Mouse (Mus musculus) neural tube, embryonic 11.5 days (tissue): Measurements from ENCODE around the gene Gm3435. TPM values are rescaled to one million over a fixed set of nuclear protein-coding genes. Genes with fewer than 3 reads are reported as not detected.
A peak's percentile ranks its signal among the peaks of the same experiment; 100 is the strongest.

Source experiments
- ATAC-seq: fragments of 200-750 bp; cut with Nextera tagmentation; 2 replicates; pipeline ENCODE4 v1.8.0; 2017; ENCODE audit warnings: moderate number of reproducible peaks, mild to moderate bottlenecking, moderate TSS enrichment, moderate library complexity; ENCODE audit not compliant: insufficient read depth, low FRiP score, low TSS enrichment
- DNase-seq: peaks from one replicate; pipeline ENCODE4 v3.0.0-alpha.2; 2015; ENCODE audit warnings: low spot score
- H3K27ac ChIP-seq: fragments of 300-500 bp; sonication (generic); 2 replicates; pipeline ENCODE4 v1.5.1; 2014; ENCODE audit warnings: low read depth, mild to moderate bottlenecking, low read length
- H3K27me3 ChIP-seq: fragments of 300-500 bp; sonication (generic); 2 replicates; pipeline ENCODE4 v1.6.1; 2014; ENCODE audit warnings: mild to moderate bottlenecking, low read length, mixed read lengths; ENCODE audit not compliant: control insufficient read depth, insufficient read depth
- H3K36me3 ChIP-seq: fragments of 300-500 bp; sonication (generic); 2 replicates; pipeline ENCODE4 v1.6.1; 2014; ENCODE audit warnings: mild to moderate bottlenecking, low read length, moderate library complexity, mixed read lengths; ENCODE audit not compliant: control insufficient read depth, insufficient read depth
- H3K4me1 ChIP-seq: fragments of 300-500 bp; sonication (generic); 2 replicates; pipeline ENCODE4 v1.6.1; 2014; ENCODE audit warnings: low read length, mixed read lengths; ENCODE audit not compliant: control insufficient read depth, insufficient read depth
- H3K4me2 ChIP-seq: fragments of 300-500 bp; sonication (generic); 2 replicates; pipeline ENCODE4 v1.6.1; 2014; ENCODE audit warnings: low read depth, mild to moderate bottlenecking, moderate library complexity
- H3K4me3 ChIP-seq: fragments of 300-500 bp; sonication (generic); 2 replicates; pipeline ENCODE4 v1.5.1; 2014; ENCODE audit warnings: low read depth, low read length
- H3K9ac ChIP-seq: fragments of 300-500 bp; sonication (generic); 2 replicates; pipeline ENCODE4 v1.6.1; 2014; ENCODE audit warnings: mild to moderate bottlenecking, low read length
- H3K9me3 ChIP-seq: fragments of 300-500 bp; sonication (generic); 2 replicates; pipeline ENCODE4 v1.6.1; 2016; ENCODE audit warnings: low read length; ENCODE audit not compliant: control insufficient read depth
- WGBS: fragments of 180-500 bp; shearing (Covaris S2); extraction: QIAGEN DNeasy Blood & Tissue Kit; methylation state at CpG from one replicate; pipeline ENCODE4 v1.1.7; 2014; 5-methylcytosine and 5-hydroxymethylcytosine counted together
- polyA plus RNA-seq: library from polyadenylated mRNA; unstranded; fragments of >200 nt; fragmentation: Nextera tagmentation; extraction: Ambion mirVana; gene quantifications from 2 replicates; pipeline ENCODE4 v1.2.1, GENCODE M21; 2014

Gm3435 gene
- polyA plus RNA-seq, 1 experiment from 2014 or later = 8.0 TPM

DNA sequence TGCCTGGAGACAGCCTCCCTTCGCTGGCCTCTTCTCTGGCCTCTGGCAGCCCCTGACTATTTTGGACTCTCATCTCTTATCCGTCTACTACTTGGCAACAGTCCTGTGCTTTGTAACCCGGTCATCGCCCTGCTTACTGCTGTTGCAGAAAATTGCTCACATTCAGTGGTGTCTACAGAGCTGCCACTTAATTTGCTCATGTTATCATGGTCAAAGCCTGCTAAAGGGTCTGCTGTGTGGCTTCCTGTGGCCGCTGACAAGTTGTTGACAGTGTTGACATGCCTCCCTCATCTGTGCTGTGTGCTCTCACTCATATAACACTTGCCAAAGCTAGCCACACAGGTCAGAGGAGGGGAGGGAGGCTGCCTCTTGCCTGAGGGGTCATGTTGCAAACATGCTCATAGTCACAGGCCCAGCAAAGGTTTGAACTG, 48.2 kb downstream of the Gm3435 start:
- peaks cover 4% of the 10 kb centered on the region; the same call in 1 of the 2 replicates for H3K36me3 ChIP-seq
- ATAC-seq = no peak
- no peaks in the 10 kb centered on the region for H3K27me3 ChIP-seq
- no peak overlapping the region for H3K27ac ChIP-seq
- no peak for DNase-seq
- H3K9ac ChIP-seq = no peak overlapping the region
- H3K9me3 ChIP-seq = no peaks in the 10 kb centered on the region
- 92% methylated on average over 5 of the region's 5 CpGs for WGBS
- H3K4me2 ChIP-seq = no peak overlapping the region
- H3K4me3 ChIP-seq = no peak overlapping the region
- H3K4me1 ChIP-seq = no peaks in the 10 kb centered on the region

DNA sequence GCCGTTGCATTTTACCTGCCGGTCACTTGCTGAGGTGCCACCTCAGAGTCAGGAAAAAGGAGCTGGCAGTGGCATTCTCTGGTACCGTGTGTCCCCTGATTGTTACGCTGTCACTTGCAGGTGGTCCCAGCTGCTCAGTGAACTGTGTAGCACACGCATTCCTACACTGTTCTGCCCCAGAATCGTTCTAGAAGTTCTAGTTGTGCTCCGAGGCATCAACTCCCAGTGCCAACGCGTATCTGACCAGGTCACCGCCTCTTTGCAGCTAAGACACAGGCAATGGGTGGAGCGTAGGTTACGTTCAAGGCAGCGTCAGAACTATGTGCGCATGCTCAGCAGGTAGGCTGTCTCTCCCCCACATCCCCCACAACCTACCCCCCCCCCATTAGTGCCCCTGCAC, 49.7 kb downstream of the Gm3435 start:
- Histone ChIP-seq H3K27me3 (no peaks in the 10 kb centered on the region), H3K27ac (no peak overlapping the region), H3K4me1 (no peaks in the 10 kb centered on the region), H3K4me3 (no peak overlapping the region), H3K4me2 (no peak overlapping the region), H3K9me3 (no peaks in the 10 kb centered on the region), H3K36me3 (peaks cover 4% of the 10 kb centered on the region; the same call in 1 of the 2 replicates), H3K9ac (no peak overlapping the region)
- no peak for ATAC-seq
- no peak for DNase-seq
- WGBS = 92% methylated on average over 14 of the region's 14 CpGs

DNA sequence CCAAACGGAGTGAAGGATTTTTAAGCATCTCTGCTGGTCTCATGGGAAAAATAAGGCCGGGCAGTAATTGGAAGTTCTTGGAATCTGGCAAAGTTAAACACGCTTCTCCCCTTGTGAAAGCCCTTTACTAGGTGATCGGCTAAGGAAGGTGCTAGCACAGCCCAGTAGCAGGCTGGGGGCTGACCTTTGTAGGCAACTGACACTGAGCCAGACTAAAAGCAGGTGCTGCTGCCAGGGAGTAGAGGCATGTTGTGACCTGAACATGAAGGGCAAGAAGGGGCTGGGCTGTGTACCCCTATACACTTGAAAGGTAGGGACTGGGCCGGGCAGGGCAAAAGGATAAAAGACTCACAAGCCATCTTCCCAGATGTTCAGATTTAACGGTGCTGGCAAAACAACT, 50.4 kb downstream of the Gm3435 start:
- Histone ChIP-seq H3K9ac (no peak overlapping the region), H3K27ac (no peak overlapping the region), H3K4me2 (no peak overlapping the region), H3K4me1 (no peaks in the 10 kb centered on the region), H3K27me3 (no peaks in the 10 kb centered on the region), H3K4me3 (no peak overlapping the region), H3K36me3 (peaks cover 4% of the 10 kb centered on the region; the same call in 1 of the 2 replicates), H3K9me3 (no peaks in the 10 kb centered on the region)
- ATAC-seq (no peak), DNase-seq (no peak)
- WGBS = 84% methylated on average over 6 of the region's 6 CpGs

DNA sequence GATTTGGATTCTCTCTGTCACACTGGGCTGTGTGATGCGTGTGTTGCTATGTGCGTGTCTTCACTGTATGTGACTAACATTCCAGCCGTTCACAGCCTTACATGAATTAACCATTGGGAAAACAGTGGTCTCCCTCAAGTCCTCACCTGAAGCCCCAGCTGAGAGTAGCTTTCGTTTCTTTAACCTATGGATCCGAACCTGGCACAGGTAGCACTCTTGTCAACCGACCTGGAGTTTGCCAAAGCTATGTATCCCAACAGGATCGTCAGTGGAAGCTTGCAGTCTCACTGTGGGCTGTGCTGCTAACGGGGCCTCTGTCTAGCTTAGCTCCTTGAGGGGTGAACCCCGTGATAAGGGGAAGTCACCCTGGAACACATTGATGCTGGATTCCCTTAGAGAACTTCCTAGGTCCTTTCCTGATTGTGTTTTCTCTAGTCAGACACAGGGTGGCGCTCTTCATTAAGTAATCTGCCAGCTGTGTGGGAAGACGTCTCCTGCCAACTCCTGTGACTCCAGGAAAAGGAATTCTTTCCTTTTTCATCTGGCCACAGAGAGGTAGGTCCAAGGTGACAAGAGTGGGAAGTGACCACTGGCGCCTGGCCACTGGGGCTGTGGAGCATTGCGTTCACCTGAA, 55.5 kb downstream of the Gm3435 start:
- DNase-seq (peak; percentile 77), ATAC-seq (peak; percentile 73)
- 43% methylated on average over 13 of the region's 13 CpGs for WGBS
- Histone ChIP-seq H3K4me3 (no peak overlapping the region), H3K9ac (no peak overlapping the region), H3K27ac (no peak overlapping the region), H3K27me3 (no peaks in the 10 kb centered on the region), H3K4me1 (peaks cover 4% of the 10 kb centered on the region), H3K36me3 (no peaks in the 10 kb centered on the region), H3K9me3 (no peaks in the 10 kb centered on the region), H3K4me2 (no peak overlapping the region; the same call in 1 of the 2 replicates)

DNA sequence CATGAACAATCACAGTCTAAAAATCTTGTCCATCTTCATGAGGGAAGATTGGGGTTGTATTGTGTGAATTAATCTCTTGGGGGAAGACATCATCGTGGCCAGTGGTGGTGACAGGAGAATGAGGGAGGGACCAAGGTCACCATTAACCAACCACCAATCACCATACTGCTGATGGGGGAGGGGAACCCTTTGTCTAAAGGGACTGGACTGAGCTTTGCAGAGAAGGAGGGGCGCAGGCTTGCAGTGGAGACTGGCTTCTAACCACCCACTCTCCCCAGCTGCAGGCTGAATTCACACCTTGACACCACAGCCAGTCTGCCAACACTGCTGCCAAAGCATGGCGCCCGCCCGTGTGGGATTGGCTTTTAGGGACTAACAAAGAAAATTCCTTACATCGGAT, 56.1 kb downstream of the Gm3435 start:
- Histone ChIP-seq H3K9ac (no peak overlapping the region; the same call in 1 of the 2 replicates), H3K4me2 (no peak overlapping the region; the same call in 1 of the 2 replicates), H3K27me3 (no peaks in the 10 kb centered on the region), H3K36me3 (no peaks in the 10 kb centered on the region), H3K4me3 (no peak overlapping the region), H3K9me3 (no peaks in the 10 kb centered on the region), H3K27ac (0 out of 2 replicates have a peak overlapping the region, but pooled peaks have one; percentile 34), H3K4me1 (peaks cover 4% of the 10 kb centered on the region)
- 27% methylated on average over 6 of the region's 6 CpGs for WGBS
- DNase-seq (peak; percentile 65), ATAC-seq (peak; percentile 86)

DNA sequence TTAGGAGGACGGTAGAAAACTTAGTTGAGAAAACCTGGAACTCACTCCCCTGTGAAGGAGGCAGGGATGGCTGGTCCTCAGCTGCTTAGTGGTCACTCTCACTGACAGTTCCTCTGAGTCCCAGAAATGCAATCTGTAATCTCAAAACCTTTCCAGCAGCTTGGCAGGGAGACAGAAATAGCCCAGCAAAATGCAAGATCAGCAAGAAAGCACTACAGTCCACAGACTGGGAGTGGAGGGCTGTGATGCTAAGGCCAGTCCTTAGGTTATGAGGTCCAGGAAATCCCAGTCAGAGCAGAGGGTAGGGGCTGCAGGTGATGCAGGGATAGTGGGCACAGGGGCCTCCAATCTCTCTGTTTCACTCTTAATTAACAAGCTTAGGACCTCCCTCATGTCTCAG, 56.9 kb downstream of the Gm3435 start:
- ATAC-seq = no peak
- no peaks in the 10 kb centered on the region for H3K36me3 ChIP-seq
- WGBS = 57% methylated on average over 1 of the region's 1 CpGs

DNA sequence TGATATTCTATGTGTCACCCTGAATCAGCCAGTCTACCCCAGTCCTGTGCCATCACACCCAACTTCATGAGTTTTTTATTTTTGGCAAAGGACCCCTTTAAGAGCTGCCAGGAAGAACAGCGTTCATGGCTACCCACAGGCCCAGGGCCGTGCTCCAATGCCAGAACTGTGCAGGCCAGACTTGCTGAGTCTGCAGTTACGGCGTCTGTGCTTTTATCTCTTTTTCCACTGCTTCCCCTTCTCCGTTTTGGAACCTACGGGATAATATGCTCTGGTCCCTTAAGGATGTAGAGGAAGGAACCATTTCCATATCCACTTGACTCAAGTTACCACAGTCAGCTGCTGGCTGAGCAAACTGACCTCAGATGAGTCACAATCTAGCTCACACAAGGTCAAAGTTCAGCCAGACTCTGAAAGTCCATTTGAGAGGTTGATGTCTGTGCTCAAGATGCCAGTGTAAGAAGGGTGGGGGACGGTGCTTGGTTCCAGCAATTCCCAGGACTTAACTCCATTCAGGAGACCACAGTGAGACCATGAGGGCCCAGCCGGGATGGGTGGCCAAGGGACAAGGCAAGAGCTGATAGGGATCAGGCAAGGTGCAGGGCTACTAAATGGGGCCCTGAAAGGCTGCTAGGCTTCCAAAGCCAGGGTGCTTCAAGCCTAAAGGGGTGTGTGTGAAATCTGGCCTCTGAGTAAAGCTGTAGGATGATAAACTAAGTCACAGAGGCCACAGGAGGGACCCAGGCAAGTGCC, 58.2 kb downstream of the Gm3435 start:
- DNase-seq (no peak), ATAC-seq (no peak)
- no peaks in the 10 kb centered on the region for H3K9me3 ChIP-seq
- no peaks in the 10 kb centered on the region for H3K36me3 ChIP-seq
- no peak overlapping the region for H3K27ac ChIP-seq
- H3K4me2 ChIP-seq = no peak overlapping the region
- no peak overlapping the region for H3K4me3 ChIP-seq
- peaks cover 4% of the 10 kb centered on the region for H3K4me1 ChIP-seq
- H3K9ac ChIP-seq = no peak overlapping the region
- 59% methylated on average over 8 of the region's 8 CpGs for WGBS
- H3K27me3 ChIP-seq = no peaks in the 10 kb centered on the region

More for the DNA sequence above, 56.9 kb downstream of the Gm3435 start:
- H3K4me3 ChIP-seq = no peak overlapping the region
- H3K27me3 ChIP-seq = no peaks in the 10 kb centered on the region
- DNase-seq = no peak
- H3K27ac ChIP-seq = no peak overlapping the region
- no peak overlapping the region for H3K9ac ChIP-seq
- no peaks in the 10 kb centered on the region for H3K9me3 ChIP-seq
- peaks cover 4% of the 10 kb centered on the region for H3K4me1 ChIP-seq
- no peak overlapping the region for H3K4me2 ChIP-seq

DNA sequence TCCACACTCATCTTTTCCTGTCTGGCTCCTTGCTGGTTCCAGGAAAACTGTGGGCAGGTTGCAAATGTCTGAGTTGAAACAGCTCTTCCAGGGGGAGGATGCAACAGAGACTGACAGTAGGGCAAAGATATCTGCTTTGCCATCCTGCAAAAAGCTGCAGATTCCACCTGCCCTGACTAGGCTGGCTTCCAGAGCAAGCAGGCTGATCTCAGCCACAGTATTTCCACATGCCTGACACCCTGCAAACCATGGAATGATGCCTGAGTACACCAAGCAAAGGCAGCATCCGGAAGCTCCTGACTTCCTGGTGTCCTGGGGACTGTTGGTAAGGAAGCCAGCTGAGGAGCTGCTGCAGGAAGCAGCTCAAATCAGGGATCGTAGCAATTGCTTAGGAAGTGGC, 59.1 kb downstream of the Gm3435 start:
- peaks cover 4% of the 10 kb centered on the region for H3K4me1 ChIP-seq
- H3K27ac ChIP-seq = no peak overlapping the region

More for the DNA sequence above, 59.1 kb downstream of the Gm3435 start:
- no peaks in the 10 kb centered on the region for H3K36me3 ChIP-seq
- no peak overlapping the region for H3K4me2 ChIP-seq
- 60% methylated on average over 2 of the region's 2 CpGs for WGBS
- no peak overlapping the region for H3K9ac ChIP-seq
- DNase-seq (no peak), ATAC-seq (no peak)
- no peaks in the 10 kb centered on the region for H3K27me3 ChIP-seq
- no peaks in the 10 kb centered on the region for H3K9me3 ChIP-seq
- no peak overlapping the region for H3K4me3 ChIP-seq
